Mouse (Mus musculus) adrenal gland, adult (tissue): ENCODE results near the gene Cox10.
A peak's percentile ranks its signal among the peaks of the same experiment; 100 is the strongest.

ENCODE experiments used
- DNase-seq, 2 experiments: peaks; one replicate each; pipeline ENCODE4 v3.0.0; 2022 to 2023; ENCODE audit warnings: low spot score in 1 of 2; ENCODE audit not compliant: inconsistent age in 2 of 2

Cox10 gene

DNA sequence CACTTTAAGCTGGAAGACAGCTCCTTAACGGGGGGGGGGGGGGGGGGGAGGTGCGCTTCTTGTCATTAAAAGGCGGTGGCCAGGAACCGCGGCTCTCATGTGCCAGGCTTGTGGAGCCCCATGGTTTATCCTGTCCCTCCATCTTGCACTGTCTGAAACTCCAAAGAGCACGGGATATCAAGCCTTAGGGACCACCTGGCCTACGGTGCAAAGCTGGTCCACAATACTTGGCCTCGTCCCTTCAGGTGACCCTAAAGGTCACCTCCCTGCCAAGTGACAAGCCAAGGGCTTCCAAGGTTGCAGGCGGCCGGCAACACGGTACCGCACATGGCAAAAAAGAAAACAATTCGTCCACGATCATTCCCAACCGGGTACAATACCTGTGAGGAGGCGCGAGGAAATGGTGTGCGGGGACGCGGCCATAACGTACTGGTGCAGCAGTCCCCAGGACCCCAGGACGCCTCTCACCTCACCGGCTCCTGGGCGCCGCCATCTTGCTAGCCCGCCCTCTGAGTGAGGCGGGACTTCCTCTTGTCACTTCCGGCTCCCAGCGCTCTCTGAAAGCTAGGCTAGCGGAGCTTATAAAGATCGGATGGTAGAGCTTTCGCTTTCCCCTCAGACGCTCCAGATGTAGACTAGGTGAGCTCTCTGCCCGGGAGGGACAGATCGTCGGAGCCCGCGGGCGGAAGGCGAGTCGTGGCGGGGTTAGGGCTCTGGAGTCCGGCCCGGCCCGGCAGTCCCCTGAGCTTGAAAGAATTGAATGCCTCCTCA is at the start of gene Cox10:
Gene Cox10 (minus strand): TSS at position 513 of the 771 bp plus-strand sequence.
- DNase-seq: peak; percentile 89 to 97

GRCm38 (mm10) chr11:64128016-64128415 is 48.7 kb upstream of the Cox10 start:
- no peak for DNase-seq

DNA sequence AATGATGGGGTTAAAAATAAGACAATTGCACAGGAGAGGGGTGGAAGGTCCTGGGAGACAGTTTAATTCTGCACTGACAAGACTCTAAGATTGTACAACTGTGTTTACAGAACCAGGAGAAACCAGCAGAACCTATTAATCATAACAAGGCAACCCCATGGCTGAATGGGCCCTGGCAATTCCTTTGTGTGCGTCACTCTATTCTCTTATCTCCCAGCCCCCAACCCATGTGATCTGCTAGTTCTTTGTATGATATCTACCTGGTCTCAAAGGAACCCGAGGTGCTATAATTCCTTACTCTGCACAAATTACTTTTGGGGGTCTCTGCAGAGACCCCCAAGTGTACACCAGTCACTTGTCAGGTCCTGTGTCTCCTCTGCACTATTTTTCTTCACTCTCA is 46.2 kb upstream of the Cox10 start:
- DNase-seq: peak; percentile 11 to 66

DNA sequence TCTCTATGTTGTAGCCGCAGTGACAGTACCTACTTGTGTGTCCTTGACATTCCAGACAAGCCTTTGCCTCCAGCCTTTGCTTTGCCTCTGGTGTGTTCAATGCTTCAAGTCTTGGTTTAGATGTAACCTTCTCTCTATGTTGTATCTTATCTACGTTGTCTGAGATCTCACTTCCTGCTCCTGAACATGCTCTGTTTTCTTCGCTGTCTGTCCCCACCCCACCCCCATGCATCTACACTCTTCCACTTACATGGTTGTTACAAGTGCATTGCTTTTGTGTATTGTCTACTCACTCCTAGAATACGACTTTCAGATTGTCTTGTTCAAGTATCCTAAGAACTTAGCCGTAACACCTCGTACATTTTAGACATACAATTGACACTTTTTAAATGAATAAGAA is 43.9 kb upstream of the Cox10 start:
- peak in 1 of 2 experiments; percentile 23 for DNase-seq

- no peak for DNase-seq
These were observed 37.4 kb upstream of the Cox10 start for GRCm38 (mm10) chr11:64116711-64117110.

GRCm38 (mm10) chr11:64115822-64116221 is 36.6 kb upstream of the Cox10 start:
- DNase-seq: no peak

DNA sequence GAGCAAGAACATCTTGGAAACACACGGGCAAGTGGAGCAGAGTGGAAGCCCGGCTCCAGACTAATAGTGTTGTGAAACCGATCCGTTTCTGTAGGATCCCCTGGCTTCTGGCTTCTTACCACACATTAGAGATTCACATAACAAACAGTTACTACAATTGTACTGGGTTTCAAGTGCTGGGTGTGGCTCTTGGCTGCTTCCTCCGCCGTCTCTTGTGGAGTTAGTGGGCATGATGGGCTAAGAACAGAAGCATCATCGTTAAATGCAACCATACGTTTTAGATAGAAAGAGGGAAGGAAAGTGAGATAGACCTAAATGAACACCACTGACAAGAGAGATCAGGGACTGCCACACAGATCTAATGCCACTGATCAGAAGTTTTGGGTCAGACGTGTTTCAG is 35.8 kb upstream of the Cox10 start:
- DNase-seq: no peak

GRCm38 (mm10) chr11:64100060-64100459 is 20.8 kb upstream of the Cox10 start:
- no peak for DNase-seq

GRCm38 (mm10) chr11:64093058-64093457 is 13.8 kb upstream of the Cox10 start:
- no peak for DNase-seq

- no peak for DNase-seq
These were observed 11.9 kb upstream of the Cox10 start for GRCm38 (mm10) chr11:64091150-64091549.

DNA sequence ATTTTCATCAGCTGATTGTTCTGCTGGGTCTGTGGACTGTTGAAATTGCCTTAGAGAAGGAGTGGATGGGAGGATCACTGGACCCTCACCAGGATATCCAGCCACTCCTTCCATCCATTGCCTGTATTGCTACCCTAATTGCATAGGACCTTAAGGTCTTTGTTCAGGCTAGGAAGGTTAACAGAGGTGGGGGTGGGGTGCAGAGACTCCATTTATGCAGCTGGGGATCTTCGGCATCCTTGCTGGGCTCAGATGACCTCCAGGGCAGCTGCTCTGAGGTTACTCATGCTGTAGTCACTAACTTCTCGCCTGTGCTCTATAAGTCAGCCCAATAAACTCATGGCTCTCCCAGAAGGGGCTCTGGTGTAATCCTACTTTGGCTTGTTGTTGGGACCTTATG is 10.4 kb upstream of the Cox10 start:
- no peak for DNase-seq

DNA sequence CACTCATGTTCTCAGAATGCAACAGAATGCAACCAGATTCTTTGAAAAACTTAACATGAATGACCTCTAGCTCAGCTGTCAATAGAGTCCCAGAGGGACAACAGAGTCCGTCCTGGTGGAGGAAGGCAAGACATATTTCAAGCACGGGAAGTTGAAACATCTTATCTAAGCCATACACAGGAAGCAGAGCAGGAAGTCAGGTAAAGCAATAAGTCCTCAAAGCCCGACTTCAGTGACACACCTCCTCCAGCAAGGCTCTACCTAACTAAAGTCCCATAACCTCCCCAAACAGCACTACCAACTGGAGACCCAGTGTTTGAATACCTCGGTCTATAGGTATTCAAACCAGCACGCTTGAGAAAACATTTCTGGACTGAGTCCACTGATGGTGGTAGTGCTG is 6.6 kb upstream of the Cox10 start:
- DNase-seq: no peak

- no peak for DNase-seq
These were observed 436 bp upstream of the Cox10 start for GRCm38 (mm10) chr11:64079727-64080081.

DNA sequence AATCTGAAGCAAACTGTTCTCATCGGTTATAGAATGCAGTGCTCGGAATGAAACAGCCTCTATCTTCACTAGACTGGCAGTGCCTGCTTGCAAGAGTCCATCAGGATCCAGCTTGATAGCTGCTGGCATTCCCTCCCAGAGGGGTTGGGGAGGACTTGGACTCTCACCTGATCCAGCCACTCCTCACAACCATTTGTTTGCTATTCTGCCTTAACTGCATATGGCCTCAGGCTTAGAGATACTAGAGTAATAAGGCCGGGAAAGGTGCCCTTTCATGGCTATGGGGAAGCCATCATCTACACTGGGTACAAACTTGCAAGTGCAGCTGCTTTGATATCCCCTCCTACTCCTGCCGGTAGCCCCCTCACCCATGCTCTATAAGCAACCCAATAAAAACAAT is 3.1 kb downstream of the Cox10 start:
- DNase-seq: no peak

DNA sequence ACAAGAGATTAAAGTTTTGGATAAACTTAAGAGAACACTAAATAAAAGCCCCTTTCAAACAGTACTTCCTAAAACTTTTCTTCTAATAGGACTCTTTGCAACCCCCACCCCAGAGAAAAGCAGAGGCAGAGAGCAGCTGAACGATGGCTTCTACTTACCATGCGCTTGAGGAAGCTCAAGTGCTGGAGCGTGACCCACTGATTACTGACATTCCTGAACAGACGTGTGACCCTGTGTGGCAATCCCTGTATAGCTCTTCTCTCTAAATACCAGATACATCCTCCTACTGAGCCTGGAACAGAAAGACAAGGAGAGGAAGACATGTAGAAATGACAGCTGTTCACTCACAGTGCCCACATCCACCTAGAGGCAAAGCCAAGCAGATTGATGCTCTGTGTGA is 5.9 kb downstream of the Cox10 start:
- DNase-seq: no peak

DNA sequence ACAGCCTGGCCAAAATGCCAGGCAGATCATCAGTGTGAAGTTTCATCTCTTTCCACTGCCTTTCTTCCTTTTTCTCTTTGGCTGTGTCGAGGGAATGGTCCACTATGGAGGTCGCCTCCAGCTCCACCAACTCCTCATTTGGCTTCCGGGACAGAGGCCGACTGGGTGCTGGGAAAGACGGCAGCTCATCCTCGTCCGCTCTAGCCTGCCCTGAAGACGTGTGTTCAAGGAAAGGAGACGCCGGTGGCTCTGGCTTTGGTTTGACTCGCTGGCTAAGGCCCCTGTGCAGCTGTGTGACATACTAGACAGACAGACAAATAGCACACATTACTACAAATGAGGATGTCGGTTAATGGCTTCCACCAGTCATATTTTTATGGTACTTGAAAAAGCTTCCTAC is 7.7 kb downstream of the Cox10 start:
- no peak for DNase-seq

DNA sequence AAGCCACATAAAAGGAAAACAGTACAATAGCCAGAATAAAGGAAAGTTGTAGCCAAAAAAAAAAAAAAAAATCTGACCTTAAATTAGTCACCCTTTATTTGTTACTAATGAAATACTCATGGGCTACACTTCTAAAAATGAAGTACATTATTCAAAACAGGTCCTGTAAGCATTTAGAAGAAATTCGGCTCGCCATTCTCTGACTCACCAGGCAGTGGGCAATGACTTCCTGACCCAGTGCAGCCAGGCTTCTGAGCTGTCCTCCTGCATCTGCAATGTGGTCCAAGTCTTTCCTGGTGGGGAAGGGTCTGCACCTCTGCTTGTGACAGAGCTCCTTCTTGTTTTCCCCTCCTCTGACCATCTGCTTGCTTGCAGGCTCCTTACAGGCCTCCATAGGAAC is 13.3 kb downstream of the Cox10 start:
- peak in 1 of 2 experiments; percentile 32 for DNase-seq

DNA sequence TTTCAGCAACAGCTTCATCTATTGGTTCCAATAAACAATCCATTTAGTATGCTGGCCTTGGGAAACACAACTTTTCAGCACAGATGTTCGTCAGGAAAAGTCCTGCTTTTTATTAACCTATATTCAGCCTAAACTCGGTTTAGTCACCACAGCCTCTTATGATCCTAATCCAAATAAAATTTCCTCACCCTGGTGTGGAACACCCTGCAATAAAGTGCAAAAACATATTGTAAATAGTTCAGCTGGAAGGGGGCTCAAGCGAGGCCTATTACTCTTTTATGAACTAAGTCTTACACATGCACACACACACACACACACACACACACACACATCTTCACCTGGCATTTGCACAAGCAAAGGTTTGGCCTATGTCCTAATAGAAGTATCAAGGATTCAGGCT is 16.1 kb downstream of the Cox10 start:
- no peak for DNase-seq

DNA sequence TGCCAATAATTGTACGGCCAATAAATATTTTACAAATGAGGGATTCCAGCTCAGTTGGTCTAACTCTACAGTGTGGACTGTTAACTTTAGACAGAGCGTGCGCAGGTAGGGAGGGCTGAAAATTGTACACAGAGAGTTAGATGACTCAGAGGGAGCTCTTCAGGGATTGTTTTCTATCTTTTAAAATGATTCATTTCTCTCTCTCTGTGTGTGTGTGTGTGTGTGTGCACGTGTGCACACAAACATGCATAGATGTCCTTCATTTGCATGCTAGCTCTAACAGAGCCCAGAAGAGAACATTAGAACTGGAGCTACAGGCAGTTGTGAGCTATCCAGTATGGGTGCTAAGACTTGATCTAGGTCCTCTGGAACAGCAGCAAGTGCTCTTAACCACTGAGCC is 17.0 kb downstream of the Cox10 start:
- DNase-seq: no peak

- no peak for DNase-seq
These were observed 20.0 kb downstream of the Cox10 start for GRCm38 (mm10) chr11:64059305-64059704.

GRCm38 (mm10) chr11:64058474-64058873 is 20.8 kb downstream of the Cox10 start:
- no peak for DNase-seq

DNA sequence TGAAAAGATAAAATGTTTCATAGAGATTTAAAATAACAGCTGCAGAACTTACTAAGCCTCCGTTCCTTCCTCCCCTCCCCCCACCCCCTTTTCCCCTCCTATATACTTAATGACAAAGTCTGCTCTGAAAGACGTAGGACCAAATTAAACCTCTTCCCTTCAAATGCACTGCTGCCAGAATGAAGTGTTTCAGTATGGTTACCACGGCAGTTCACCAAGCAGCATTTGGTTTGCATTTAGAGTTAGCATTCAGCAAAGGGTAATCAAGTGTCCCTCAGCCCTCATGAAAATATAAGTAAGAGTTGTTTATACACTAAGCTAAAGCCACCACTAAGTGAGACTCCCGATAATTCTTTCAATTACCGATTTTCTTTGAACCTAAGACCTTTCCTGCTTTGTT is 25.9 kb downstream of the Cox10 start:
- no peak for DNase-seq

GRCm38 (mm10) chr11:64051195-64051968 is 27.9 kb downstream of the Cox10 start:
- DNase-seq: no peak
